Mouse (Mus musculus) kidney, postnatal 0 days (tissue): Measurements from ENCODE around the gene Zfy2. TPM values are rescaled to one million over a fixed set of nuclear protein-coding genes. Genes with fewer than 3 reads are reported as not detected.

Experiments used
- ATAC-seq: fragments of 200-750 bp; cut with Nextera tagmentation; replicated peaks from 2 replicates; pipeline ENCODE4 v1.8.0; 2017; ENCODE audit warnings: low read depth, moderate number of reproducible peaks, moderate TSS enrichment, moderate library complexity; ENCODE audit not compliant: low FRiP score
- DNase-seq: peaks from one replicate; pipeline ENCODE4 v3.0.0-alpha.2; 2016; ENCODE audit warnings: low spot score
- H3K27ac ChIP-seq: fragments of 300-500 bp; sonication (generic); 2 replicates; pipeline ENCODE4 v1.5.1; 2014; ENCODE audit warnings: mild to moderate bottlenecking
- H3K27me3 ChIP-seq: fragments of 300-500 bp; sonication (generic); 2 replicates; pipeline ENCODE4 v1.6.1; 2014; ENCODE audit warnings: low read length, mixed read lengths; ENCODE audit not compliant: insufficient read depth
- H3K36me3 ChIP-seq: fragments of 300-500 bp; sonication (generic); 2 replicates; pipeline ENCODE4 v1.6.1; 2014; ENCODE audit warnings: low read length, mixed read lengths; ENCODE audit not compliant: insufficient read depth
- H3K4me1 ChIP-seq: fragments of 300-500 bp; sonication (generic); replicated peaks from 2 replicates; pipeline ENCODE4 v1.6.1; 2014; ENCODE audit warnings: antibody characterized with exemption, low read length, mixed read lengths; ENCODE audit not compliant: insufficient read depth
- H3K4me2 ChIP-seq: fragments of 300-500 bp; sonication (generic); 2 replicates; pipeline ENCODE4 v1.6.1; 2014; ENCODE audit warnings: mild to moderate bottlenecking, low read length, moderate library complexity, mixed read lengths
- H3K4me3 ChIP-seq: fragments of 300-500 bp; sonication (generic); replicated peaks from 2 replicates; pipeline ENCODE4 v1.5.1; 2014; ENCODE audit warnings: low read depth, low read length
- H3K9ac ChIP-seq: fragments of 300-500 bp; sonication (generic); 2 replicates; pipeline ENCODE4 v1.6.1; 2014; ENCODE audit warnings: low read depth, low read length
- H3K9me3 ChIP-seq: fragments of 300-500 bp; sonication (generic); replicated peaks from 2 replicates; pipeline ENCODE4 v1.6.1; 2016; ENCODE audit warnings: low read length, inconsistent platforms, mixed read lengths
- CTCF ChIP-seq: IDR thresholded peaks from 2 replicates; pipeline ENCODE4 v1.5.1; 2016; ENCODE audit warnings: antibody characterized with exemption, low read depth, mild to moderate bottlenecking, moderate library complexity
- WGBS: fragments of 180-500 bp; shearing (Covaris S2); extraction: QIAGEN DNeasy Blood & Tissue Kit; methylation state at CpG from one replicate; pipeline ENCODE4 v1.1.7; 2014; 5-methylcytosine and 5-hydroxymethylcytosine counted together
- polyA plus RNA-seq: library from polyadenylated mRNA; unstranded; fragments of >200 nt; fragmentation: Nextera tagmentation; extraction: Ambion mirVana; gene quantifications from 2 replicates; pipeline ENCODE4 v1.2.1, GENCODE M21; 2015

Zfy2 gene
- polyA plus RNA-seq: not detected in 2 replicates

DNA sequence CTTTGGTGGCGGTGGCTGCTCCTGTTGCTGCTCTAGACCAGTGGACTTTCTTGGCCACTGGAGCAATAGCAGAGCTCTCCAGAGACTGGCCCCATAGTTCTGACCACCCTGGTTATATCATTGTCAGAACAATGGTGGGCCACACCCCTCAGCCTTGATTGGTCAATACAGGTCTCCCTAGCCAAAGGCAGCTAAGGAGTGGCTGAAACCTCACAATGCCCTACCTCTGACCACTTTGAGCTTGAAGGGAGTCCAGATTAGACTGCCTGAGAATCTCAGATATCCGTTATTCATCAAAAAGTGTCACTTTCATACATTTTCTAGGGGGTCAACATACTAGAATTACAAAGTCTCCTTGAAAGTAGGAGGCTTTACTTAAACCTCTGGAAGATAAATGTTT lies at the start of gene Zfy2:
Gene Zfy2 (minus strand): TSS at position 101 of the 400 bp plus-strand sequence.
- H3K9me3 ChIP-seq: no peaks in the 10 kb centered on the region
- WGBS: 100% methylated on average over 1 of the region's 2 CpGs
- no peak within 1 kb of the TSS for H3K4me2 ChIP-seq
- ATAC-seq (no peak), DNase-seq (no peak)
- no peak within 1 kb of the TSS for H3K4me3 ChIP-seq
- H3K9ac ChIP-seq: no peak within 1 kb of the TSS
- no peaks in the 10 kb centered on the region for H3K4me1 ChIP-seq
- H3K27me3 ChIP-seq: no peaks in the 10 kb centered on the region
- no peaks in the 10 kb centered on the region for H3K36me3 ChIP-seq
- TF ChIP-seq CTCF: no peak
- H3K27ac ChIP-seq: no peak within 1 kb of the TSS
